Mouse (Mus musculus): ENCODE results near the gene Stx19.

DNA sequence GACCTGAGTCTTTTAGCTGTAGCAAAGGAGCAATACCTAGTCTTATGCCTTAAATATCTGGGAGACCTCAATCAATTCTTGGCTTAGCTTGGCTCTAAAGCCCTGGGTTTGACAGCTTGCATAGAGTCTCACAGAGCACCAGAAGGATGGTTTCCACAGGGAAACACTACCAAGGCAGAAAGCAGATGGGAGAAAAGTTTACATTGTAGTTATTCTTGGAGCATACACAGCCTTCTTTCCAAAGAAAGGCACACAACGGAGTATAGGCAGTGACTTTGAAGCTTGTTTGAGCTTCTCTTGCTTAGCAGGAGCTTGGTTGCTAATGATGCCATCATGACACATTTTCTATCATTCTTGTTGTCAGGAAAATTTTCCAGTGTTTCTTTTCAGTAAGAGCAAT lies 45.7 kb downstream of the Stx19 start:
- no peak for TF ChIP-seq POLR2A (IDR thresholded peaks at IDR 0.05; ENCODE audit: insufficient read depth, low read depth, low read length)
- no peak for TF ChIP-seq CTCF (IDR thresholded peaks at IDR 0.05; ENCODE audit: insufficient read depth, low read depth, low read length)
